In the genomic region with DNA sequence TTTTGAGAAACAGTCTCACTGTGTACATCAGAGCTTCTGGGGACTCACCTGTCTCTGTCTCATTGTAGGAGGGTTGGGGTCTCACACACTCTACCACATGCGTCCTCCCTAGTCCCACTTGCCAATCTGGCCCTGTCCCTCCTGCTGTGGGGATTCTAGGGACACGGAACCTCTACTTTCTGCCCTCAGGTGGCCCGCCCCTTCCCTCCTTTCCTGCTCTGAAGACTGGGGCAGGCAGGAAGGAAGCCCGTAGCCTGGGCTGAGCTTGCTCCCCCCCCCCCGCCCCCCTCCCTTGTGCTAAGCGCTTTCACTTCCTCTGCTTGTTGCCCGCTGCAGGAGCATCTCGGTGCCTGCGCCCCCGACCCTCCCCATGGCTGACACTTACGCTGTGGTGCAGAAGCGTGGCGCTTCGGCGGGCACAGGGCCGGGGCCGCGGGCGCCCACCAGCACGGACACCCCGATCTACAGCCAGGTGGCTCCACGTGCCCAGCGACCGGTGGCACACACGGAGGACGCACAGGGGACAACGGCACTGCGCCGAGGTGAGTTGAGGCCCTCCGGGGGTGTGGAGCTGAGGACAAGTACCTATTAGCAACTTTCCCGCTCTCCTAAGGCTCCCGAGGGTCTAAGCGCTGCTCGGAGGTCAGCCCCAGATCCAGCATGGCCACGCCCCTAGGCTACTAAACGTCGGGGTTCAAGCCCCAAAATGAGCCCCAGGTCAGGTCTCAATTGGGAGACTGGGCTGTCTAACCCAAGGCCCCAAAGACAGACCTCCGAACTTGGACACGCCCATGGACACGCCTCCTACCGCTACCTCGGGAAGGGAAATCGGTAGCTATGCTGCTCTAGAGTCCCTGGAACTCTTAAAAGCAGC, we compare ENCODE assay signal across 8 mouse cellular contexts. TPM values are rescaled to one million over a fixed set of nuclear protein-coding genes. Genes with fewer than 3 reads are reported as not detected.
DNase-seq lines count a peak whose midpoint lies in the region; ATAC-seq and TF ChIP-seq lines count a peak whose summit lies in the region.

No protein-coding gene starts in this region.

- H3K4me2 ChIP-seq in hindbrain, postnatal 0 days (ENCODE audit: low read depth, low read length): peak overlapping the region; percentile 96
- peak overlapping the region; percentile 67 for H3K4me2 ChIP-seq in liver, embryonic 16.5 days (ENCODE audit: low read depth, low read length)

- WGBS in hindbrain, postnatal 0 days: 1% methylated on average over 42 of the region's 43 CpGs
- under 1% methylated on average over 42 of the region's 43 CpGs for WGBS in liver, embryonic 16.5 days (ENCODE audit: insufficient replicate concordance)

- ATAC-seq in hindbrain, postnatal 0 days: peak; percentile 65
- ATAC-seq in liver, embryonic 16.5 days (ENCODE audit: low read depth): peak; percentile 71

- no peak for TF ChIP-seq CTCF in brain, embryonic 14.5 days (IDR thresholded peaks at IDR 0.05; ENCODE audit: borderline replicate concordance, extremely low read depth, insufficient read depth, insufficient read length)
- TF ChIP-seq CTCF in hindbrain, postnatal 0 days (IDR thresholded peaks at IDR 0.05; ENCODE audit: low read depth): peak; percentile 19; the same call in 1 of the 2 replicates

- no peaks in the 10 kb centered on the region; the same call in 1 of the 2 replicates for H3K27me3 ChIP-seq in hindbrain, postnatal 0 days (ENCODE audit: insufficient read depth, low read length)
- H3K27me3 ChIP-seq in liver, embryonic 16.5 days (ENCODE audit: control insufficient read depth, insufficient read depth, low read depth, low read length): peaks cover 2% of the 10 kb centered on the region

- H3K4me1 ChIP-seq in hindbrain, postnatal 0 days (ENCODE audit: insufficient read depth, low read length): peaks cover 4% of the 10 kb centered on the region; the same call in 1 of the 2 replicates
- H3K4me1 ChIP-seq in liver, embryonic 16.5 days (ENCODE audit: control insufficient read depth, low read depth, low read length): peaks cover 4% of the 10 kb centered on the region; the same call in 1 of the 2 replicates

- peak; percentile 38 to 42 for DNase-seq in cerebellum, postnatal 10 days
- no peak for DNase-seq in cerebellum, postnatal 36 days
- peak; percentile 20 for DNase-seq in brain, embryonic 14.5 days (ENCODE audit: low read depth)
- peak; percentile 25 for DNase-seq in gastrocnemius, postnatal 10 days
- peak; percentile 18 for DNase-seq in hindbrain, postnatal 0 days (ENCODE audit: low spot score)
- DNase-seq in neural tube, embryonic 10.5 days (ENCODE audit: extremely low spot score, low spot score): peak; percentile 48
- peak; percentile 82 for DNase-seq in thymus, postnatal 25 days

- H3K36me3 ChIP-seq in hindbrain, postnatal 0 days (ENCODE audit: insufficient read depth, low read length): no peaks in the 10 kb centered on the region
- no peaks in the 10 kb centered on the region for H3K36me3 ChIP-seq in liver, embryonic 16.5 days (ENCODE audit: control insufficient read depth, insufficient read depth)

- no peak for TF ChIP-seq POLR2A in brain, embryonic 14.5 days (IDR thresholded peaks at IDR 0.05; ENCODE audit: borderline replicate concordance, extremely low read depth, insufficient read depth, insufficient read length, poor library complexity, severe bottlenecking)

- H3K9me3 ChIP-seq in hindbrain, postnatal 0 days (ENCODE audit: low read length): no peaks in the 10 kb centered on the region
- H3K9me3 ChIP-seq in liver, embryonic 16.5 days (replicated peaks; ENCODE audit: control insufficient read depth, low read length): no peaks in the 10 kb centered on the region

- no peak overlapping the region for H3K27ac ChIP-seq in hindbrain, postnatal 0 days
- H3K27ac ChIP-seq in liver, embryonic 16.5 days (ENCODE audit: low read length): peak overlapping the region; percentile 53; the same call in 1 of the 2 replicates

- peak overlapping the region; percentile 48 for H3K4me3 ChIP-seq in hindbrain, postnatal 0 days (ENCODE audit: low read length)
- H3K4me3 ChIP-seq in liver, embryonic 16.5 days (ENCODE audit: low read depth, low read length): peak overlapping the region; percentile 63

- H3K9ac ChIP-seq in hindbrain, postnatal 0 days (replicated peaks; ENCODE audit: low read length): peak overlapping the region; percentile 45
- peak overlapping the region; percentile 57 for H3K9ac ChIP-seq in liver, embryonic 16.5 days (ENCODE audit: low read depth, low read length)

RNA-seq across cellular contexts. Expression of a gene that starts 13.1 kb away (rescaled TPM):
- polyA plus RNA-seq in brain, embryonic 14.5 days (2012; rRNA removed): 12.3 and 12.6 TPM in 2 replicates
- 1 to 10 TPM; 4.3 to 8.6 TPM for total RNA-seq in gastrocnemius, postnatal 10 days (2021)
- 0.25 and 0.63 TPM in 2 replicates for total RNA-seq in hindbrain, postnatal 0 days (2014; rRNA removed)
- polyA plus RNA-seq in hindbrain, postnatal 0 days (2015; fragmentation: Nextera tagmentation; extraction: Ambion mirVana): 6.7 and 6.9 TPM in 2 replicates
- 16.7 and 19.2 TPM in 2 replicates for polyA plus RNA-seq in liver, embryonic 16.5 days (2015; fragmentation: Nextera tagmentation; extraction: Ambion mirVana)

RNA-seq across cellular contexts. Expression of a gene that starts 25.5 kb away (rescaled TPM):
- not detected in 2 replicates for polyA plus RNA-seq in brain, embryonic 14.5 days (2012; rRNA removed)
- not detected for total RNA-seq in gastrocnemius, postnatal 10 days (2021)
- total RNA-seq in hindbrain, postnatal 0 days (2014; rRNA removed): not detected in 2 replicates
- not detected in 2 replicates for polyA plus RNA-seq in hindbrain, postnatal 0 days (2015; fragmentation: Nextera tagmentation; extraction: Ambion mirVana)
- not detected in 2 replicates for polyA plus RNA-seq in liver, embryonic 16.5 days (2015; fragmentation: Nextera tagmentation; extraction: Ambion mirVana)

RNA-seq across cellular contexts. Expression of a gene that starts 33.0 kb away (rescaled TPM):
- polyA plus RNA-seq in brain, embryonic 14.5 days (2012; rRNA removed): 32.4 and 34.6 TPM in 2 replicates
- 10 to 100 TPM; 19.0 to 20.6 TPM for total RNA-seq in gastrocnemius, postnatal 10 days (2021)
- 21.5 and 30.7 TPM in 2 replicates for total RNA-seq in hindbrain, postnatal 0 days (2014; rRNA removed)
- polyA plus RNA-seq in hindbrain, postnatal 0 days (2015; fragmentation: Nextera tagmentation; extraction: Ambion mirVana): 41.3 and 47.7 TPM in 2 replicates
- polyA plus RNA-seq in liver, embryonic 16.5 days (2015; fragmentation: Nextera tagmentation; extraction: Ambion mirVana): 44.6 and 46.8 TPM in 2 replicates

RNA-seq across cellular contexts. Expression of a gene that starts 33.2 kb away (rescaled TPM):
- 50.3 and 59.4 TPM in 2 replicates for polyA plus RNA-seq in brain, embryonic 14.5 days (2012; rRNA removed)
- 10 to 100 TPM; 15.2 to 15.4 TPM for total RNA-seq in gastrocnemius, postnatal 10 days (2021)
- 38.3 and 47.8 TPM in 2 replicates for total RNA-seq in hindbrain, postnatal 0 days (2014; rRNA removed)
- polyA plus RNA-seq in hindbrain, postnatal 0 days (2015; fragmentation: Nextera tagmentation; extraction: Ambion mirVana): 51.7 and 52.0 TPM in 2 replicates
- 20.8 and 23.0 TPM in 2 replicates for polyA plus RNA-seq in liver, embryonic 16.5 days (2015; fragmentation: Nextera tagmentation; extraction: Ambion mirVana)

Comparison
In these comparisons a context has a peak if more than half of its experiments do, and no peak if none do; other contexts are left out.
1. DNase-seq: peak in cerebellum, postnatal 10 days (2 of 2), brain, embryonic 14.5 days (single experiment), gastrocnemius, postnatal 10 days (single experiment), hindbrain, postnatal 0 days (single experiment), neural tube, embryonic 10.5 days (single experiment) and thymus, postnatal 25 days (single experiment); none in cerebellum, postnatal 36 days (0 of 2).